Mouse (Mus musculus): Measurements from ENCODE around the gene Gm17555.
"Not testable (repeated sequence)": the region's sequence is repeated elsewhere in the genome, so short reads cannot be mapped to it uniquely, and the experiment has no call there.

The Gm17555 gene

GRCm38 (mm10) chr2:126214800-126215199 lies at the start of gene Gm17555:
Gene Gm17555 (plus strand): TSS chr2:126215100.
- DNase-seq (ENCODE audit: low read depth in 2 of 2, low spot score in 2 of 2): not testable (repeated sequence)

GRCm38 (mm10) chr2:126165277-126166018 lies 49.5 kb upstream of the Gm17555 start:
- DNase-seq (ENCODE audit: low read depth in 2 of 2, low spot score in 2 of 2): no peak

GRCm38 (mm10) chr2:126166335-126166734 lies 48.6 kb upstream of the Gm17555 start:
- no peak for DNase-seq (ENCODE audit: low read depth in 2 of 2, low spot score in 2 of 2)

- no peak for DNase-seq (ENCODE audit: low read depth in 2 of 2, low spot score in 2 of 2)
Observed at GRCm38 (mm10) chr2:126166848-126167617, 47.9 kb upstream of the Gm17555 start.

- no peak for DNase-seq (ENCODE audit: low read depth in 2 of 2, low spot score in 2 of 2)
Observed at GRCm38 (mm10) chr2:126171427-126171826, 43.5 kb upstream of the Gm17555 start.

GRCm38 (mm10) chr2:126191306-126191705 lies 23.6 kb upstream of the Gm17555 start:
- no peak for DNase-seq (ENCODE audit: low read depth in 2 of 2, low spot score in 2 of 2)

- DNase-seq (ENCODE audit: low read depth in 2 of 2, low spot score in 2 of 2): no peak
Observed at GRCm38 (mm10) chr2:126192129-126192528, 22.8 kb upstream of the Gm17555 start.

GRCm38 (mm10) chr2:126195631-126196356 lies 19.1 kb upstream of the Gm17555 start:
- no peak for DNase-seq (ENCODE audit: low read depth in 2 of 2, low spot score in 2 of 2)

- DNase-seq (ENCODE audit: low read depth in 2 of 2, low spot score in 2 of 2): no peak
Observed at GRCm38 (mm10) chr2:126198971-126199370, 15.9 kb upstream of the Gm17555 start.

GRCm38 (mm10) chr2:126211011-126211680 lies 3.8 kb upstream of the Gm17555 start:
- no peak for DNase-seq (ENCODE audit: low read depth in 2 of 2, low spot score in 2 of 2)

- DNase-seq (ENCODE audit: low read depth in 2 of 2, low spot score in 2 of 2): no peak
Observed at GRCm38 (mm10) chr2:126227581-126227980, 12.7 kb downstream of the Gm17555 start.

- DNase-seq (ENCODE audit: low read depth in 2 of 2, low spot score in 2 of 2): no peak
Observed at GRCm38 (mm10) chr2:126231731-126232130, 16.8 kb downstream of the Gm17555 start.

GRCm38 (mm10) chr2:126236905-126237304 lies 22.0 kb downstream of the Gm17555 start:
- no peak for DNase-seq (ENCODE audit: low read depth in 2 of 2, low spot score in 2 of 2)

- DNase-seq (ENCODE audit: low read depth in 2 of 2, low spot score in 2 of 2): no peak
Observed at GRCm38 (mm10) chr2:126245446-126245845, 30.5 kb downstream of the Gm17555 start.

GRCm38 (mm10) chr2:126248536-126248935 lies 33.6 kb downstream of the Gm17555 start:
- no peak for DNase-seq (ENCODE audit: low read depth in 2 of 2, low spot score in 2 of 2)

- no peak for DNase-seq (ENCODE audit: low read depth in 2 of 2, low spot score in 2 of 2)
Observed at GRCm38 (mm10) chr2:126252211-126252610, 37.3 kb downstream of the Gm17555 start.
